Mouse (Mus musculus) ES-Bruce4 (cell line): Measurements from ENCODE around the gene Abhd16a.

Experiments used
- CTCF ChIP-seq: IDR thresholded peaks from one replicate; pipeline ENCODE4 v1.8.1; 2011; ENCODE audit warnings: low read depth, low read length
- EP300 ChIP-seq: IDR thresholded peaks from 2 replicates; pipeline ENCODE4 v1.6.1; 2011; ENCODE audit warnings: low read depth, low read length; ENCODE audit not compliant: insufficient read depth

GRCm38 (mm10) chr17:35090166-35090932 lies 1.3 kb downstream of the Abhd16a start:
- TF ChIP-seq EP300: no peak
- no peak for TF ChIP-seq CTCF
